Mouse (Mus musculus): ENCODE results near the gene Sympk. TPM values are rescaled to one million over a fixed set of nuclear protein-coding genes. Genes with fewer than 3 reads are reported as not detected.

Gene Sympk
- polyA plus RNA-seq, 1 experiment = not detected

DNA sequence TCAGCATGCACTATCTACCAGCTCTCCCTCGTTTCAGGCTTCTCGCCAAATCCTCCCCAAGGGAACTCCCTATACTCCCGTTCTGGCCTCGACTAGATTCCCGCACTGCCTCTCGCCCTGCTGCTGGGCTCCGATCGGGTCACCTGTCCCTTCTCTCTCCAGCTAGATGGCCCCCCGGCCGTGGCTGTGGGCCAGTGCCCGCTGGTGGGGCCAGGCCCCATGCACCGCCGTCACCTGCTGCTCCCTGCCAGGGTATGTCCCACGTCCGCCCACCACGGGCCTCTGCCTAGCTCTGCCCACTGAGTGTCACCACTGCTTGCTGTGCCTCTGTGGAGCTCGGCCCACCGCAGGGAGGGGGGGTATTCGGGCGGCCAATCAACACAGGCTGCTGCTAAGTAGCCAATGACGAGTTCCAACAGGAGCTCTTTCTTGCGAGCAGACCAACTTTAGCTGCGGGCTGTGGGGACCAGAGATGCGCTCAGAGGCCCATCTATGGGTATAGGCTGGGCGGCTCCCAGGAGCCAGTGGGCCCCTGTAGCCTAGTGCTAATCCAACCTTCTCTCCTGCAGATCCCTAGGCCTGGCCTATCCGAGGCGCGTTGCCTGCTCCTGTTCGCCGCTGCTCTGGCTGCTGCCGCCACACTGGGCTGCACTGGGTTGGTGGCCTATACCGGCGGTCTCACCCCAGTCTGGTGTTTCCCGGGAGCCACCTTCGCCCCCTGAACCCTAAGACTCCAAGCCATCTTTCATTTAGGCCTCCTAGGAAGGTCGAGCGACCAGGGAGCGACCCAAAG lies 68.4 kb downstream of the Sympk start:
- WGBS = 24% methylated on average over 38 of the region's 38 CpGs
- no peak overlapping the region for H3K27ac ChIP-seq (ENCODE audit: insufficient read depth, low read depth, low read length)
- peaks cover 36% of the 10 kb centered on the region for H3K4me1 ChIP-seq (ENCODE audit: control insufficient read depth, insufficient read depth, low read length)
- TF ChIP-seq POLR2A (IDR thresholded peaks at IDR 0.05; ENCODE audit: insufficient read depth, low read depth, low read length) = no peak
- TF ChIP-seq CTCF (IDR thresholded peaks at IDR 0.05; ENCODE audit: insufficient read depth, low read depth, low read length) = no peak
- H3K4me3 ChIP-seq (ENCODE audit: insufficient read depth, low read depth, low read length) = no peak overlapping the region

DNA sequence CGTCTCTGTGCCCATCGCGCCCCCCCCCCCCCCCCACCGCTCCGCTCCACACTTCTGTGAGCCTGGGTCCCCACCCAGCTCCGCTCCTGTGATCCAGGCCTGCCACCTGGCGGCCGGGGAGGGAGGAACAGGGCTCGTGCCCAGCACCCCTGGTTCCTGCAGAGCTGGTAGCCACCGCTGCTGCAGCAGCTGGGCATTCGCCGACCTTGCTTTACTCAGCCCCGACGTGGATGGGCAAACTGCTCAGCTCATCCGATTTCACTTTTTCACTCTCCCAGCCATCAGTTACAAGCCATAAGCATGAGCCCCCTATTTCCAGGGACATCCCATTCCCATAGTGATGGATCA lies 69.0 kb downstream of the Sympk start:
- peak; percentile 82 for TF ChIP-seq CTCF (IDR thresholded peaks at IDR 0.05; ENCODE audit: insufficient read depth, low read depth, low read length)
- TF ChIP-seq POLR2A (IDR thresholded peaks at IDR 0.05; ENCODE audit: insufficient read depth, low read depth, low read length) = no peak
- H3K4me3 ChIP-seq (ENCODE audit: insufficient read depth, low read depth, low read length) = peak overlapping the region; percentile 54
- peak overlapping the region; percentile 21; the same call in 1 of the 2 replicates for H3K27ac ChIP-seq (ENCODE audit: insufficient read depth, low read depth, low read length)
- WGBS = 5% methylated on average over 15 of the region's 15 CpGs
- H3K4me1 ChIP-seq (ENCODE audit: control insufficient read depth, insufficient read depth, low read length) = peaks cover 36% of the 10 kb centered on the region

DNA sequence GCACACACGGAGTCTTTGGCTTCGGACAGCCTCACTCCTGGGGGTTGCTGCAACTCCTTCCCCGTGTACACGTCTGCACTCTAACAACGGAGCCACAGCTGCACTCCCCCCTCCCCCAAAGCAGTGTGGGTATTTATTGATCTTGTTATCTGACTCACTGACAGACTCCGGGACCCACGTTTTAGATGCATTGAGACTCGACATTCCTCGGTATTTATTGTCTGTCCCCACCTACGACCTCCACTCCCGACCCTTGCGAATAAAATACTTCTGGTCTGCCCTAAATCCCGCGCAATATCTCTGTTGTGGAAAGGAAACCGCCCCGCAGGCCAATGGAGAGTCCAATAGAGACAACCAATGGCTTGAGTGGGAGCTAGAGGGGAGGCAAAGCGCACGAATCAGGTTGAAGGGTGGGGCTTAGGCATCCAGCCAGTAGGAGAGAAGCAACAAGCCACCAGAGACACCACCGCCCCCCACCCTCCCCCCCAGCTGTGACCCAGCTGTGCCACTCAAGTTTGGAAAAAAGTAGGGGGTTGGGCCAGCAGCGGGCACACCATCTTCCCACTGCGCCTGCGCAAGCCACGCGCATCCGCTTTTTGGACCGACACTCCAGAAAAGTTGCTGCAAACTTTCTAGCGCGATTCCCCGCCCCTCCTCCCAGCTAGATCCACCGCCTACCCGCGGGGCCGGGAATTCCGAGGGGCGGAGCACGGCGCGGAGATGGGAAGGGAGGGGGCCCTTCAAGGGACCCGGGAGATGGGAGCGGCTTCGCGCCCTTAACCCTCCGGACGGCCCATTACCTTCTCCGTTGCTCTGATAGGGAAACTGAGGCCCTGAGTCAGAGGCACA lies 69.6 kb downstream of the Sympk start:
- H3K27ac ChIP-seq (ENCODE audit: insufficient read depth, low read depth, low read length) = peak overlapping the region; percentile 27; the same call in 1 of the 2 replicates
- TF ChIP-seq POLR2A (IDR thresholded peaks at IDR 0.05; ENCODE audit: insufficient read depth, low read depth, low read length) (no peak), CTCF (IDR thresholded peaks at IDR 0.05; ENCODE audit: insufficient read depth, low read depth, low read length) (no peak)
- H3K4me1 ChIP-seq (ENCODE audit: control insufficient read depth, insufficient read depth, low read length) = peaks cover 36% of the 10 kb centered on the region
- H3K4me3 ChIP-seq (ENCODE audit: insufficient read depth, low read depth, low read length) = peak overlapping the region; percentile 54
- under 1% methylated on average over 45 of the region's 45 CpGs for WGBS

DNA sequence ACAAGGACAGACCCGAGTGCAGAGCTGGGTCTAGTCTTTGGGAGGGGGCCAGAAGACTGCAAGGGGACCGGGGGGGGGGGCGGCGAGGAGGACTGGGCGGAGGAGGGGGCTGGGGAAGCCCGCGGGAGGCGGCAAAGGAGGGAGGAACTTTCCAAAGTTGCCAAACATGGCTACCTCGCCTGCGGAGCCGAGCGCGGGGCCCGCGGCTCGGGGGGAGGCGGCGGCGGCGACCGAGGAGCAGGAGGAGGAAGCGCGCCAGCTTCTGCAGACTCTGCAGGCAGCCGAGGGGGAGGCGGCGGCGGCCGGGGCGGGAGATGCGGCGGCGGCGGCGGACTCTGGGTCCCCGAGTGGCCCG lies 70.3 kb downstream of the Sympk start, which contains the start of gene Six5:
TSS of gene Six5 (plus strand) at position 124 of the 355 bp plus-strand sequence.
- under 1% methylated on average over 15 of the region's 36 CpGs for WGBS
- Histone ChIP-seq H3K4me1 (ENCODE audit: control insufficient read depth, insufficient read depth, low read length) (peaks cover 36% of the 10 kb centered on the region), H3K27ac (ENCODE audit: insufficient read depth, low read depth, low read length) (peak within 1 kb of the TSS; percentile 27; the same call in 1 of the 2 replicates), H3K4me3 (ENCODE audit: insufficient read depth, low read depth, low read length) (peak within 1 kb of the TSS; percentile 54)
- no peak for TF ChIP-seq POLR2A (IDR thresholded peaks at IDR 0.05; ENCODE audit: insufficient read depth, low read depth, low read length)

DNA sequence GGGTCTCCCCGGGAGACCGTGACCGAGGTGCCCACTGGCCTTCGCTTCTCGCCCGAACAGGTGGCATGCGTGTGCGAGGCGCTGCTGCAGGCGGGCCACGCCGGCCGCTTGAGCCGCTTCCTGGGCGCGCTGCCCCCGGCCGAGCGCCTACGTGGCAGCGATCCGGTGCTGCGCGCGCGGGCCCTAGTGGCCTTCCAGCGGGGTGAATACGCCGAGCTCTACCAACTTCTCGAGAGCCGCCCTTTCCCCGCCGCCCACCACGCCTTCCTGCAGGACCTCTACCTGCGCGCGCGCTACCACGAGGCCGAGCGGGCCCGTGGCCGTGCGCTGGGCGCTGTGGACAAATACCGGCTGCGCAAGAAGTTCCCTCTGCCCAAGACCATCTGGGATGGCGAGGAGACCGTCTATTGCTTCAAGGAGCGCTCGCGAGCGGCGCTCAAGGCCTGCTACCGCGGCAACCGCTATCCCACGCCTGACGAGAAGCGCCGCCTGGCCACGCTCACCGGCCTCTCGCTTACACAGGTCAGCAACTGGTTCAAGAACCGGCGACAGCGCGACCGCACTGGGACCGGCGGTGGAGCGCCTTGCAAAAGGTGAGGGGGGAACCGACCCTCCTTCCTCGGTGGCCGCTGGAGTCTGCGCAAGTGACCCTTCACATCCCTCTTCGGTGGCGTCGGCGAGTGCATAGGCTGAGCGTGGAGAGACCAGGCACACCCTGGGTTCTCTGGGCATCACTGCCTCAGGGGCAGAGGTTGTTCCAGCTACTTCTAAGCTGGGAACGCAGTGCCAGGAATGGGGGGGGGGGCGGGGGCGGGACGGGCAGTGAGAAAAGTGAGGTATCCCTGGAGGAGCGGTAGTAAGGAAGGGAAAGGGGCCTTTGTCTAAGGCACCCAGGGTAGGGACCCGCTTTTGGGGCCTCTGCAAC lies 70.9 kb downstream of the Sympk start:
- Histone ChIP-seq H3K4me1 (ENCODE audit: control insufficient read depth, insufficient read depth, low read length) (peaks cover 36% of the 10 kb centered on the region), H3K4me3 (ENCODE audit: insufficient read depth, low read depth, low read length) (peak overlapping the region; percentile 54), H3K27ac (ENCODE audit: insufficient read depth, low read depth, low read length) (no peak overlapping the region)
- TF ChIP-seq POLR2A (IDR thresholded peaks at IDR 0.05; ENCODE audit: insufficient read depth, low read depth, low read length) = no peak
- no peak for TF ChIP-seq CTCF (IDR thresholded peaks at IDR 0.05; ENCODE audit: insufficient read depth, low read depth, low read length)
- WGBS = 1% methylated on average over 87 of the region's 87 CpGs

DNA sequence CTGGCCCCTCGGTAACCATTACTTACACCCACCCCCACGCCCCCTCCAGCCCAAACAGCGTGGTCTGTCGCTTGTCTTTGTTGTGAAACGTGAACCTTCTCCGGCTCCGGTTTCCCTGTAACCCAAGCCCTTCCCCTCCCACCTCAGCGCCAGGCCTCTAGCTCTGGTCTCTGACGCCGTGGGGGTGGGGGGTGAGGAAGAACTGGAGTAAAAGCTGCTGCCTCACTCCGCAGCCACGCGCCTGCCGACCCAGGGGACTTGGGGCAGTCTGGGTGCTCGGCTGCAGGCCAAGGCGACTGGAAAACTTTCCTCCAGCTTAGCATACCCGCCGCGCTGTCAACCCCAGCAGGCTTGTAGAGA lies 71.6 kb downstream of the Sympk start:
- H3K27ac ChIP-seq (ENCODE audit: insufficient read depth, low read depth, low read length) = no peak overlapping the region
- 7% methylated on average over 19 of the region's 19 CpGs for WGBS
- no peak for TF ChIP-seq CTCF (IDR thresholded peaks at IDR 0.05; ENCODE audit: insufficient read depth, low read depth, low read length)
- no peak for TF ChIP-seq POLR2A (IDR thresholded peaks at IDR 0.05; ENCODE audit: insufficient read depth, low read depth, low read length)
- H3K4me3 ChIP-seq (ENCODE audit: insufficient read depth, low read depth, low read length) = no peak overlapping the region
- H3K4me1 ChIP-seq (ENCODE audit: control insufficient read depth, insufficient read depth, low read length) = peaks cover 36% of the 10 kb centered on the region

DNA sequence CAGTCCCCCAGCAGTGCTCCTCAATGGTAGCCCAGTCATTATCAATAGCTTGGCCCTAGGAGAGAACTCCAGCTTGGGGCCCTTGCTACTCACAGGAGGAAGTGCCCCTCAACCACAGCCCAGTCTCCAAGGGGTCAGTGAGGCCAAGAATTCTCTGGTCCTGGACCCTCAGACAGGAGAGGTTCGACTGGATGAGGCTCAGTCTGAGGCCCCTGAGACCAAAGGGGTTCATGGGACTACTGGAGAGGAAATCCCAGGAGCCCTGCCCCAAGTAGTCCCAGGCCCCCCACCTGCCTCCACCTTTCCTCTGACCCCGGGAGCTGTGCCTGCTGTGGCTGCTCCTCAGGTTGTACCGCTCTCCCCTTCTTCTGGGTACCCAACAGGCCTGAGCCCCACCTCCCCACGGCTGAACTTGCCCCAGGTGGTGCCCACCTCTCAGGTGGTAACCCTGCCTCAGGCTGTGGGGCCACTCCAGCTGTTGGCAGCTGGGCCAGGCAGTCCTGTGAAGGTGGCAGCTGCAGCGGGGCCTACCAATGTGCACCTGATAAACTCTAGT lies 72.3 kb downstream of the Sympk start:
- TF ChIP-seq CTCF (IDR thresholded peaks at IDR 0.05; ENCODE audit: insufficient read depth, low read depth, low read length) (no peak), POLR2A (IDR thresholded peaks at IDR 0.05; ENCODE audit: insufficient read depth, low read depth, low read length) (no peak)
- peaks cover 36% of the 10 kb centered on the region for H3K4me1 ChIP-seq (ENCODE audit: control insufficient read depth, insufficient read depth, low read length)
- no peak overlapping the region for H3K27ac ChIP-seq (ENCODE audit: insufficient read depth, low read depth, low read length)
- 73% methylated on average over 5 of the region's 5 CpGs for WGBS
- no peak overlapping the region for H3K4me3 ChIP-seq (ENCODE audit: insufficient read depth, low read depth, low read length)

DNA sequence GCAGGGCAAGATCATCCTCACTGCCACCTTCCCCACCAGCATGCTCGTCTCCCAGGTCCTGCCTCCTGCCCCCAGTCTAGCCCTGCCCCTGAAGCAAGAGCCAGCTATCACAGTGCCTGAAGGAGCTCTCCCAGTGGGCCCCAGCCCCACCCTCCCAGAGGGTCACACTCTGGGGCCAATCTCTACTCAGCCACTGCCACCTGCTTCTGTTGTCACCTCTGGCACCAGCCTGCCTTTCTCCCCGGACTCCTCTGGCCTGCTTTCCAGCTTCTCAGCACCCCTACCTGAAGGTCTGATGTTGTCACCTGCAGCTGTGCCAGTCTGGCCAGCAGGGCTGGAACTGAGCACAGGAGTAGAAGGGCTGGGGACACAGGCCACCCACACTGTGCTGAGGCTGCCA lies 73.0 kb downstream of the Sympk start:
- Histone ChIP-seq H3K27ac (ENCODE audit: insufficient read depth, low read depth, low read length) (no peak overlapping the region), H3K4me1 (ENCODE audit: control insufficient read depth, insufficient read depth, low read length) (peaks cover 36% of the 10 kb centered on the region), H3K4me3 (ENCODE audit: insufficient read depth, low read depth, low read length) (no peak overlapping the region)
- TF ChIP-seq CTCF (IDR thresholded peaks at IDR 0.05; ENCODE audit: insufficient read depth, low read depth, low read length) (no peak), POLR2A (IDR thresholded peaks at IDR 0.05; ENCODE audit: insufficient read depth, low read depth, low read length) (no peak)
- WGBS = 77% methylated on average over 2 of the region's 2 CpGs

All from olfactory bulb, adult 2 months (tissue).